Mouse (Mus musculus): ENCODE measurements around the gene Syt16. TPM values are rescaled to one million over a fixed set of nuclear protein-coding genes. Genes with fewer than 3 reads are reported as not detected.

The Syt16 gene
- polyA plus RNA-seq, 1 experiment, result 0.61 TPM

GRCm38 (mm10) chr12:74303418-74304294 is 306.2 kb downstream of the Syt16 start:
- H3K27ac ChIP-seq (ENCODE audit: control insufficient read depth, insufficient read depth, low read depth, low read length), result no peak overlapping the region
- no peaks in the 10 kb centered on the region for H3K36me3 ChIP-seq (ENCODE audit: control insufficient read depth, insufficient read depth, low read length)
- H3K4me1 ChIP-seq (ENCODE audit: control insufficient read depth, insufficient read depth, low read length), result no peaks in the 10 kb centered on the region
- no peak overlapping the region for H3K4me3 ChIP-seq (ENCODE audit: control insufficient read depth, low read depth, low read length)
- H3K27me3 ChIP-seq (ENCODE audit: control insufficient read depth, insufficient read depth, low read length), result no peaks in the 10 kb centered on the region
- no peak for TF ChIP-seq POLR2A (IDR thresholded peaks at IDR 0.05; ENCODE audit: control insufficient read depth, low read depth, low read length)
- no peak for TF ChIP-seq CTCF (IDR thresholded peaks at IDR 0.05; ENCODE audit: control insufficient read depth, insufficient read depth, insufficient replicate concordance, low read depth, low read length)

GRCm38 (mm10) chr12:74312611-74313010 is 315.1 kb downstream of the Syt16 start:
- Histone ChIP-seq H3K4me3 (ENCODE audit: control insufficient read depth, low read depth, low read length) (peak overlapping the region; percentile 46), H3K27me3 (ENCODE audit: control insufficient read depth, insufficient read depth, low read length) (no peaks in the 10 kb centered on the region), H3K27ac (ENCODE audit: control insufficient read depth, insufficient read depth, low read depth, low read length) (no peak overlapping the region), H3K36me3 (ENCODE audit: control insufficient read depth, insufficient read depth, low read length) (no peaks in the 10 kb centered on the region), H3K4me1 (ENCODE audit: control insufficient read depth, insufficient read depth, low read length) (peaks cover 3% of the 10 kb centered on the region)
- TF ChIP-seq CTCF (IDR thresholded peaks at IDR 0.05; ENCODE audit: control insufficient read depth, insufficient read depth, insufficient replicate concordance, low read depth, low read length) (no peak), POLR2A (IDR thresholded peaks at IDR 0.05; ENCODE audit: control insufficient read depth, low read depth, low read length) (peak; percentile 31; the same call in 1 of the 2 replicates)

DNA sequence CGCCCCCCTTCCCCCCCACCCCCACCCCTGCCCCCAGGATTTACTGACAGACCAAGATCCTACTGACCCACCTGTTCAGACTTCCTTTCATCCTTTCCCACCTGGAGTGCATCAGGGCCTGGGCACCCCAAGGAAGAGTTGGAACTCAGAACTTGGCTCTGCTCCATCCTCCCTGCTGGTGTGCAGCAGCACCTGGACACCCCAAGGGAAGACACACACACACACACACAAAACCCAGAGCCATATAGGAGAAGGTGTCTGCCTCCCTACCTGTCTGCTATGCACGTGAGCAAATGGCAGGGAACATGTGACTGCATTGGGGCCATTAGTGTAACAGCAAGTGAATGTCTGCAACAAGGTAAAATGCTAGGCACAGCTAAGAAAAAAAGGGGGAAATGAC is 317.8 kb downstream of the Syt16 start:
- Histone ChIP-seq H3K4me3 (ENCODE audit: control insufficient read depth, low read depth, low read length) (no peak overlapping the region), H3K4me1 (ENCODE audit: control insufficient read depth, insufficient read depth, low read length) (peaks cover 3% of the 10 kb centered on the region), H3K27me3 (ENCODE audit: control insufficient read depth, insufficient read depth, low read length) (no peaks in the 10 kb centered on the region), H3K36me3 (ENCODE audit: control insufficient read depth, insufficient read depth, low read length) (no peaks in the 10 kb centered on the region), H3K27ac (ENCODE audit: control insufficient read depth, insufficient read depth, low read depth, low read length) (no peak overlapping the region)
- TF ChIP-seq CTCF (IDR thresholded peaks at IDR 0.05; ENCODE audit: control insufficient read depth, insufficient read depth, insufficient replicate concordance, low read depth, low read length), result no peak
- TF ChIP-seq POLR2A (IDR thresholded peaks at IDR 0.05; ENCODE audit: control insufficient read depth, low read depth, low read length), result no peak

GRCm38 (mm10) chr12:74316344-74316973 is 319.0 kb downstream of the Syt16 start, which contains the start of gene Gm11042:
Gm11042 (minus strand) TSS chr12:74316394.
- H3K4me1 ChIP-seq (ENCODE audit: control insufficient read depth, insufficient read depth, low read length), result peaks cover 5% of the 10 kb centered on the region
- no peaks in the 10 kb centered on the region for H3K27me3 ChIP-seq (ENCODE audit: control insufficient read depth, insufficient read depth, low read length)
- H3K4me3 ChIP-seq (ENCODE audit: control insufficient read depth, low read depth, low read length), result peak within 1 kb of the TSS; percentile 41; the same call in 1 of the 2 replicates
- H3K27ac ChIP-seq (ENCODE audit: control insufficient read depth, insufficient read depth, low read depth, low read length), result no peak within 1 kb of the TSS
- no peaks in the 10 kb centered on the region for H3K36me3 ChIP-seq (ENCODE audit: control insufficient read depth, insufficient read depth, low read length)
- TF ChIP-seq POLR2A (IDR thresholded peaks at IDR 0.05; ENCODE audit: control insufficient read depth, low read depth, low read length), result no peak
- no peak for TF ChIP-seq CTCF (IDR thresholded peaks at IDR 0.05; ENCODE audit: control insufficient read depth, insufficient read depth, insufficient replicate concordance, low read depth, low read length)

GRCm38 (mm10) chr12:74316989-74317759 is 319.7 kb downstream of the Syt16 start:
- TF ChIP-seq CTCF (IDR thresholded peaks at IDR 0.05; ENCODE audit: control insufficient read depth, insufficient read depth, insufficient replicate concordance, low read depth, low read length), result peak; percentile 35; the same call in 1 of the 2 replicates
- TF ChIP-seq POLR2A (IDR thresholded peaks at IDR 0.05; ENCODE audit: control insufficient read depth, low read depth, low read length), result no peak
- Histone ChIP-seq H3K27me3 (ENCODE audit: control insufficient read depth, insufficient read depth, low read length) (no peaks in the 10 kb centered on the region), H3K27ac (ENCODE audit: control insufficient read depth, insufficient read depth, low read depth, low read length) (no peak overlapping the region), H3K4me3 (ENCODE audit: control insufficient read depth, low read depth, low read length) (peak overlapping the region; percentile 41; the same call in 1 of the 2 replicates), H3K4me1 (ENCODE audit: control insufficient read depth, insufficient read depth, low read length) (peaks cover 6% of the 10 kb centered on the region), H3K36me3 (ENCODE audit: control insufficient read depth, insufficient read depth, low read length) (no peaks in the 10 kb centered on the region)

DNA sequence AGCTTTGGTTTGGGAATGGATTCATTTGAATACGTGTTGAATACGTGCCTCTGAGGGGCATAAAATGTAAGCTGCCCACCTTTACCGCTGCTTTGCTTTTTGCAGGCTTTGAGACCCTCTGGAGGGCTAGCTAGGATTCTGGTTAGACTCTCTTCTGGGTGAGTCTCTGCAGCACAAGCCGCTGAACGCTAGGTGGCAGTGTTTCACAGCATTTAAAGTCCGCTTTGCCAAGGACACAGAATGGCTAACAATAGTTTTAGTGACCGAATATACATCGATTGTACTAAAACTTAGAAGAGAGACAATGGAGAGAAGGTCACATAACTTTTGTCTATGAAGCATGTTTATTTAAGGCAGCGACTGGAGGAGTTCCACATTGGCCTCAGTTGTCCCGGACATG is 322.9 kb downstream of the Syt16 start:
- no peaks in the 10 kb centered on the region for H3K36me3 ChIP-seq (ENCODE audit: control insufficient read depth, insufficient read depth, low read length)
- H3K4me1 ChIP-seq (ENCODE audit: control insufficient read depth, insufficient read depth, low read length), result peaks cover 6% of the 10 kb centered on the region
- TF ChIP-seq CTCF (IDR thresholded peaks at IDR 0.05; ENCODE audit: control insufficient read depth, insufficient read depth, insufficient replicate concordance, low read depth, low read length) (peak; percentile 80; the same call in 1 of the 2 replicates), POLR2A (IDR thresholded peaks at IDR 0.05; ENCODE audit: control insufficient read depth, low read depth, low read length) (no peak)
- no peak overlapping the region for H3K4me3 ChIP-seq (ENCODE audit: control insufficient read depth, low read depth, low read length)
- H3K27ac ChIP-seq (ENCODE audit: control insufficient read depth, insufficient read depth, low read depth, low read length), result no peak overlapping the region
- H3K27me3 ChIP-seq (ENCODE audit: control insufficient read depth, insufficient read depth, low read length), result no peaks in the 10 kb centered on the region
